Mouse (Mus musculus): ENCODE measurements around the gene Fam241a. TPM values are rescaled to one million over a fixed set of nuclear protein-coding genes. Genes with fewer than 3 reads are reported as not detected.

The Fam241a gene
- polyA plus RNA-seq, 1 experiment, result 4.6 TPM

GRCm38 (mm10) chr3:127823886-127824863 is 71.9 kb downstream of the Fam241a start:
- Histone ChIP-seq H3K27ac (ENCODE audit: insufficient read depth, low read length) (no peak overlapping the region), H3K4me3 (ENCODE audit: insufficient read depth, low read length) (no peak overlapping the region), H3K4me1 (ENCODE audit: control insufficient read depth, insufficient read depth, low read length) (no peaks in the 10 kb centered on the region)
- TF ChIP-seq POLR2A (IDR thresholded peaks at IDR 0.05; ENCODE audit: extremely low read depth, insufficient read depth, low read length) (no peak), CTCF (IDR thresholded peaks at IDR 0.05; ENCODE audit: extremely low read depth, insufficient read depth, low read length) (no peak)

- no peak overlapping the region for H3K4me3 ChIP-seq (ENCODE audit: insufficient read depth, low read length)
- H3K4me1 ChIP-seq (ENCODE audit: control insufficient read depth, insufficient read depth, low read length), result no peaks in the 10 kb centered on the region
- TF ChIP-seq POLR2A (IDR thresholded peaks at IDR 0.05; ENCODE audit: extremely low read depth, insufficient read depth, low read length), result no peak
- no peak overlapping the region for H3K27ac ChIP-seq (ENCODE audit: insufficient read depth, low read length)
These were observed 74.9 kb downstream of the Fam241a start for GRCm38 (mm10) chr3:127821209-127821608.

- TF ChIP-seq CTCF (IDR thresholded peaks at IDR 0.05; ENCODE audit: extremely low read depth, insufficient read depth, low read length), result no peak
- TF ChIP-seq POLR2A (IDR thresholded peaks at IDR 0.05; ENCODE audit: extremely low read depth, insufficient read depth, low read length), result no peak
- Histone ChIP-seq H3K4me1 (ENCODE audit: control insufficient read depth, insufficient read depth, low read length) (no peaks in the 10 kb centered on the region), H3K4me3 (ENCODE audit: insufficient read depth, low read length) (no peak overlapping the region), H3K27ac (ENCODE audit: insufficient read depth, low read length) (no peak overlapping the region)
These were observed 75.7 kb downstream of the Fam241a start for GRCm38 (mm10) chr3:127820400-127820799.

Other genes starting within 250 kb of the Fam241a start
- 4.3 and 4.5 TPM in 2 replicates for gene Alpk1, start 115.8 kb downstream of the Fam241a start, polyA plus RNA-seq (2012; rRNA removed)
- gene Tifa, start 106.5 kb downstream of the Fam241a start, polyA plus RNA-seq (2012; rRNA removed), result 7.7 and 9.1 TPM in 2 replicates
- gene Ap1ar, start 58.8 kb downstream of the Fam241a start, polyA plus RNA-seq (2012; rRNA removed), result 61.1 and 65.5 TPM in 2 replicates

Data from cortical plate, adult 2 months (tissue).